Mouse (Mus musculus) large intestine, adult 2 months (tissue): ENCODE measurements around the gene Kcnip3. TPM values are rescaled to one million over a fixed set of nuclear protein-coding genes. Genes with fewer than 3 reads are reported as not detected.

Experiments
- DNase-seq: peaks from one replicate; pipeline ENCODE4 v3.0.0-alpha.2; 2012; ENCODE audit warnings: low read depth, low spot score
- WGBS: fragments of 180-500 bp; shearing (Covaris S2); methylation state at CpG from one replicate; pipeline ENCODE4 v1.1.7; 2018; 5-methylcytosine and 5-hydroxymethylcytosine counted together
- polyA plus RNA-seq: library from polyadenylated mRNA; depleted of rRNA; stranded (reverse); fragments of >200 nt; gene quantifications from 2 replicates; pipeline ENCODE4 v1.2.3, GENCODE M21; 2012

Gene Kcnip3
- polyA plus RNA-seq, 1 experiment = 1.2 TPM

GRCm38 (mm10) chr2:127479763-127480162, 42.1 kb downstream of the Kcnip3 start:
- no peak for DNase-seq
- 65% methylated on average over 10 of the region's 10 CpGs for WGBS

GRCm38 (mm10) chr2:127479210-127479609, 42.7 kb downstream of the Kcnip3 start:
- DNase-seq = no peak
- WGBS = 61% methylated on average over 4 of the region's 4 CpGs

- no peak for DNase-seq
- 54% methylated on average over 3 of the region's 3 CpGs for WGBS
Observed at GRCm38 (mm10) chr2:127472279-127472678, 49.6 kb downstream of the Kcnip3 start.

GRCm38 (mm10) chr2:127471281-127471680, 50.6 kb downstream of the Kcnip3 start:
- 77% methylated on average over 8 of the region's 8 CpGs for WGBS
- DNase-seq = no peak

GRCm38 (mm10) chr2:127470661-127471060, 51.2 kb downstream of the Kcnip3 start:
- WGBS = 76% methylated on average over 10 of the region's 10 CpGs
- no peak for DNase-seq

GRCm38 (mm10) chr2:127470183-127470582, 51.7 kb downstream of the Kcnip3 start:
- 79% methylated on average over 5 of the region's 5 CpGs for WGBS
- DNase-seq = no peak

- 10% methylated on average over 8 of the region's 8 CpGs for WGBS
- DNase-seq = peak; percentile 29
Observed at GRCm38 (mm10) chr2:127462314-127462713, 59.6 kb downstream of the Kcnip3 start.

- no peak for DNase-seq
- 54% methylated on average over 9 of the region's 9 CpGs for WGBS
Observed at GRCm38 (mm10) chr2:127461351-127461750, 60.5 kb downstream of the Kcnip3 start.

- no peak for DNase-seq
- WGBS = 76% methylated on average over 2 of the region's 2 CpGs
Observed at GRCm38 (mm10) chr2:127459341-127459740, 62.6 kb downstream of the Kcnip3 start.

- WGBS = 4% methylated on average over 5 of the region's 5 CpGs
- DNase-seq = peak; percentile 29
Observed at GRCm38 (mm10) chr2:127453764-127454163, 68.1 kb downstream of the Kcnip3 start.

- no peak for DNase-seq
- 76% methylated on average over 9 of the region's 9 CpGs for WGBS
Observed at GRCm38 (mm10) chr2:127453141-127453540, 68.8 kb downstream of the Kcnip3 start.

- no peak for DNase-seq
- 16% methylated on average over 6 of the region's 6 CpGs for WGBS
Observed at GRCm38 (mm10) chr2:127451748-127452147, 70.1 kb downstream of the Kcnip3 start.

- DNase-seq = no peak
- WGBS = 15% methylated on average over 7 of the region's 7 CpGs
Observed at GRCm38 (mm10) chr2:127449691-127450090, 72.2 kb downstream of the Kcnip3 start.

- 42% methylated on average over 3 of the region's 3 CpGs for WGBS
- DNase-seq = no peak
Observed at GRCm38 (mm10) chr2:127446847-127447246, 75.0 kb downstream of the Kcnip3 start.

- DNase-seq = peak; percentile 78
- 2% methylated on average over 37 of the region's 37 CpGs for WGBS
Observed at GRCm38 (mm10) chr2:127444055-127444789, 77.7 kb downstream of the Kcnip3 start, which contains the start of gene Fahd2a. Fahd2a (minus strand) TSS chr2:127444565.

- DNase-seq = no peak
- 87% methylated on average over 5 of the region's 5 CpGs for WGBS
Observed at GRCm38 (mm10) chr2:127437697-127438096, 84.2 kb downstream of the Kcnip3 start.

- 92% methylated on average over 2 of the region's 2 CpGs for WGBS
Observed at GRCm38 (mm10) chr2:127435554-127435953, 86.3 kb downstream of the Kcnip3 start.

GRCm38 (mm10) chr2:127435135-127435534, 86.8 kb downstream of the Kcnip3 start:
- WGBS = 39% methylated on average over 2 of the region's 2 CpGs
- no peak for DNase-seq

More at GRCm38 (mm10) chr2:127435554-127435953, 86.3 kb downstream of the Kcnip3 start:
- DNase-seq = no peak

- no peak for DNase-seq
- WGBS = 61% methylated on average over 9 of the region's 9 CpGs
Observed at GRCm38 (mm10) chr2:127433487-127434295, 88.2 kb downstream of the Kcnip3 start.

GRCm38 (mm10) chr2:127430238-127430637, 91.7 kb downstream of the Kcnip3 start:
- DNase-seq = peak; percentile 6
- 14% methylated on average over 3 of the region's 3 CpGs for WGBS

GRCm38 (mm10) chr2:127424977-127425376, 96.9 kb downstream of the Kcnip3 start, which contains the start of gene Gpat2:
Gpat2 (plus strand) TSS chr2:127425199.
- no peak for DNase-seq
- 76% methylated on average over 17 of the region's 17 CpGs for WGBS
